Mouse (Mus musculus) MEL (cell line): Measurements from ENCODE around the gene Necab3. TPM values are rescaled to one million over a fixed set of nuclear protein-coding genes. Genes with fewer than 3 reads are reported as not detected.

Experiments
- DNase-seq: peaks from one replicate; pipeline ENCODE4 v3.0.0; 2011; ENCODE audit warnings: low read depth, low spot score
- H3K27ac ChIP-seq: 2 replicates; pipeline ENCODE4 v1.5.1; 2012; ENCODE audit warnings: low read depth, mild to moderate bottlenecking, control low read depth, low read length, moderate library complexity; ENCODE audit not compliant: control insufficient read depth
- H3K27me3 ChIP-seq, 2 experiments: fragments of 150-350 bp in 1 of 2; sonication (generic) in 1 of 2; 2 replicates each; pipeline ENCODE4 v1.6.1; 2012; ENCODE audit warnings: low read length in 2 of 2, mild to moderate bottlenecking in 2 of 2, improper control_type of control experiment in 1 of 2, moderate library complexity in 1 of 2; ENCODE audit not compliant: insufficient read depth in 2 of 2, control insufficient read depth in 1 of 2
- H3K36me3 ChIP-seq, 2 experiments: 2 replicates each; pipeline ENCODE4 v1.6.1; 2012 to 2014; ENCODE audit warnings: low read length in 2 of 2, improper control_type of control experiment in 1 of 2, inconsistent platforms in 1 of 2, mild to moderate bottlenecking in 1 of 2; ENCODE audit not compliant: insufficient read depth in 2 of 2, control insufficient read depth in 1 of 2
- H3K4me1 ChIP-seq, 2 experiments: fragments of 150-350 bp in 1 of 2; sonication (generic) in 1 of 2; 2 replicates each; pipeline ENCODE4 v1.6.1; 2012; ENCODE audit warnings: low read length in 2 of 2, improper control_type of control experiment in 1 of 2, mild to moderate bottlenecking in 1 of 2; ENCODE audit not compliant: insufficient read depth in 2 of 2, control insufficient read depth in 1 of 2
- H3K4me3 ChIP-seq, 2 experiments: fragments of 150-350 bp in 1 of 2; sonication (generic) in 1 of 2; 2 replicates each; pipeline ENCODE4 v1.5.1; 2012; ENCODE audit warnings: low read depth in 2 of 2, low read length in 2 of 2, mild to moderate bottlenecking in 2 of 2, moderate library complexity in 2 of 2, control low read depth in 1 of 2, improper control_type of control experiment in 1 of 2; ENCODE audit not compliant: control insufficient read depth in 1 of 2, insufficient read depth in 1 of 2
- H3K79me2 ChIP-seq: 2 replicates; pipeline ENCODE4 v1.6.1; 2012; ENCODE audit warnings: mild to moderate bottlenecking, low read length, moderate library complexity; ENCODE audit not compliant: control insufficient read depth, poor library complexity, insufficient read depth
- H3K9ac ChIP-seq: 2 replicates; pipeline ENCODE4 v1.6.1; 2012; ENCODE audit warnings: low read depth, mild to moderate bottlenecking, control low read depth, low read length, moderate library complexity; ENCODE audit not compliant: control insufficient read depth, poor library complexity, severe bottlenecking
- H3K9me3 ChIP-seq: fragments of 150-350 bp; sonication (generic); replicated peaks from 2 replicates; pipeline ENCODE4 v1.6.1; 2012; ENCODE audit warnings: mild to moderate bottlenecking, low read length, improper control_type of control experiment, moderate library complexity; ENCODE audit not compliant: insufficient read depth
- CHD1 ChIP-seq: IDR thresholded peaks from 2 replicates; pipeline ENCODE4 v1.6.1; 2012; ENCODE audit warnings: low read depth, mild to moderate bottlenecking, inconsistent platforms, low read length, improper control_type of control experiment
- ELF1 ChIP-seq: IDR thresholded peaks from 2 replicates; pipeline ENCODE4 v1.6.1; 2014; ENCODE audit warnings: low read depth, mild to moderate bottlenecking, inconsistent platforms, low read length, improper control_type of control experiment, moderate library complexity
- EP300 ChIP-seq, 2 experiments: IDR thresholded peaks; 2 replicates each; pipeline ENCODE4 v1.6.1; 2011; ENCODE audit warnings: improper control_type of control experiment in 2 of 2, low read length in 2 of 2, low read depth in 1 of 2, mild to moderate bottlenecking in 1 of 2
- GATA1 ChIP-seq: IDR thresholded peaks from 2 replicates; pipeline ENCODE4 v1.6.1; 2011; ENCODE audit warnings: low read depth, low read length, improper control_type of control experiment
- MAFK ChIP-seq: IDR thresholded peaks from 2 replicates; pipeline ENCODE4 v1.6.1; 2011; ENCODE audit warnings: low read depth, mild to moderate bottlenecking, low read length, improper control_type of control experiment, borderline replicate concordance
- MAZ ChIP-seq: IDR thresholded peaks from 2 replicates; pipeline ENCODE4 v1.6.1; 2012; ENCODE audit warnings: low read depth, mild to moderate bottlenecking, inconsistent platforms, low read length, improper control_type of control experiment
- MYB ChIP-seq: IDR thresholded peaks from 2 replicates; pipeline ENCODE4 v1.6.1; 2011; ENCODE audit warnings: mild to moderate bottlenecking, low read depth, low read length, improper control_type of control experiment
- MYC ChIP-seq: IDR thresholded peaks from 2 replicates; pipeline ENCODE4 v1.6.1; 2011; ENCODE audit warnings: low read depth, mild to moderate bottlenecking, low read length, improper control_type of control experiment, moderate library complexity
- POLR2AphosphoS2 ChIP-seq: IDR thresholded peaks from 2 replicates; pipeline ENCODE4 v1.6.1; 2011; ENCODE audit warnings: low read length, improper control_type of control experiment
- SIN3A ChIP-seq: IDR thresholded peaks from 2 replicates; pipeline ENCODE4 v1.6.1; 2012; ENCODE audit warnings: low read length, improper control_type of control experiment, inconsistent platforms
- TCF12 ChIP-seq: IDR thresholded peaks from 2 replicates; pipeline ENCODE4 v1.6.1; 2014; ENCODE audit warnings: low read depth, mild to moderate bottlenecking, inconsistent platforms, low read length, improper control_type of control experiment, moderate library complexity
- polyA plus RNA-seq, 2 experiments: library from polyadenylated mRNA; stranded (reverse) in 1 of 2; unstranded in 1 of 2; fragments of >175 nt in 1 of 2; fragments of >200 nt in 1 of 2; gene quantifications; 2 replicates each; pipeline versions ENCODE4 v1.2.1 to v1.2.4; 2012; ENCODE audit warnings: low replicate concordance in 2 of 2, low read depth in 1 of 2; ENCODE audit not compliant: insufficient read length in 2 of 2, insufficient read depth in 1 of 2, missing spikeins in 1 of 2
- total RNA-seq: library from RNA; depleted of rRNA; stranded (reverse); fragments of 300-350 nt; gene quantifications from 2 replicates; pipeline ENCODE4 v1.2.3, GENCODE M21; 2012

Gene Necab3
- total and polyA plus RNA-seq, 3 experiments: 4.0 to 12.1 TPM; not detected in 1

DNA sequence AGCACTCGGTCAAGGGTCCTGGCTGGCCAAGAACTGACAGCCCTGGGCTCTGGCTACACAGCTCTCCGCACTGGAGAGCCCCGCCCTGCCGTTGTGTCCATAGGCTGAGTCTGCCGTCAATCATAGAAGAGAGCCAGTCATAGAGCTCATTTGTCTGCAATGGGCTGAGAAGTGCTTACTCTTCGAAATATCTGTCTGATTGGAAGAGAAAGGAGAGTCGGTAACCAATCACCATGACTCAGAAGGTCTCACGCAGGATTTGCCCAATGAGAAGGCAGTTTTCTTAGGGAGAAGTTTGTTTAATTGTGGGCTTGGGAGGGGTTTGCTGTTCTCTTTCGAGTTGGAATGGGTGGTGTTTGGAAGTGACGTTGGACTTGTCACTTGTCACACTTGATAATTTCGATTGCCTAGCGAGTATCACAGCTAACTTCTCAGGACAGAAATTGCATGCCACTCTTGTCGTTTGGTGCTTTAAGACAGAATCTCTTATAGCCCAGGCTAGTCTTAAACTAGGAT, 45.0 kb upstream of the Necab3 start, which contains the start of gene Pxmp4 (continued):
- TF ChIP-seq MAZ: no peak; the same call in 1 of the 2 replicates
- 0 out of 4 replicates have a peak, but pooled peaks of 1 of the 2 experiments have one; percentile 20 for TF ChIP-seq EP300 (IDR thresholded peaks at IDR 0.05; ENCODE audit: low read depth in 1 of 2, low read length in 2 of 2)
- TF ChIP-seq MYC: no peak; the same call in 1 of the 2 replicates
- TF ChIP-seq GATA1: peak; percentile 19; the same call in 1 of the 2 replicates

DNA sequence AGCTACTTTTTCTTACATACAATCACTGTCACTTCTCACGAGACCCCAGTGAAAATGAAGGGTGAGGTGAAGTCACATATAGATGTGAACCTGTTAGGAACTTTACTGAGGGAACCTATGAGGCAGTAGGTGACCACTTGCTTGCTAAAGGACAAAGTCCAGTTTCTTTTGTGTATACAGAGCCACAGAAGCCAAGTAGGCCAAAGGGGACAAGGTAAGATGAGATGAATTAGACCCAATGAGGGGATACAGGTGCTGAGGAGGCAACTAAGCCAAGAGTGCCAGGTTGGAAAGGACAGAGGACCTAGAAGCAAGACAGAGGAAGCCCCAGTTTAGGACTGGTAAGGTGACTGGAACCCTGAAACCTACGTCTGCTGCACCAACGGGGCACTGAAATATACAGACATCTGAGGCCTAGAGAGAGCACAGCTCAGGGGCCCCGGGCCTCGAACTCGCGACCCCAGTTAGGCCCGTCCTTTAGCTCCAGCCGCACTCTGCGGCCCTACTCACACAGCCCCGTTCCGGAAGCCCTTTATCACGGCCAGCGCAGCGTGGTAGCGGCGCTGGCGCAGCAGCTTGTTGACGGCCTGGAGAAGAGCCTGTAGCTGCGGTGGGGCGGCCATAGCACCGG, 44.4 kb upstream of the Necab3 start:
- no peak for TF ChIP-seq MAFK
- TF ChIP-seq POLR2AphosphoS2: no peak
- 0 out of 2 replicates have a peak, but pooled peaks have one; percentile 6 for TF ChIP-seq TCF12
- TF ChIP-seq ELF1: peak; percentile 42; the same call in 1 of the 2 replicates
- Histone ChIP-seq H3K9me3 (no peaks in the 10 kb centered on the region), H3K4me3 (peak overlapping the region; percentile 90 to 91), H3K4me1 (peaks cover 2 to 3% of the 10 kb centered on the region in 2 experiments; a peak in 2 of 4 replicates), H3K27me3 (no peaks in the 10 kb centered on the region), H3K27ac (no peak overlapping the region), H3K79me2 (peaks cover 1% of the 10 kb centered on the region; the same call in 1 of the 2 replicates), H3K9ac (peak overlapping the region; percentile 82), H3K36me3 (peaks cover 0 to 3% of the 10 kb centered on the region in 2 experiments; a peak in 1 of 4 replicates)
- DNase-seq: no peak

DNA sequence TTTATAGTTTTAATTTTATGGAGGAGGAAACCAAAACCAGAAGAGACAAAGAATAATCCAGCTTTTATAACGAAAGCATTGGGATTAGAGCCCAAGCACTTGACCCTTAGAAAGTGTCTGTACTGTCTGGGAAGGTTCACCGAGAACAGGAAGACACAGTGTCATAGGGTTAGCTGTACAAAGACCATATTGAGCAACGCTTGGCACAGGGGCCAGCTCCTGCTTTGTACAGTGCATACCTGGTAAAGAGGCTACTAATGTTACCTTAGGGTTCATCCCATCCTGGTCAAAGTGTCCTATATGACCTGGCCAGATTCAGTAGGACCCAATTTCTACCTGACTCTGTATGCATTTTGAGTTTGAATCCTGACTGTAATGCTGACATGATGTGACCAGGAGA, 42.6 kb upstream of the Necab3 start:
- Histone ChIP-seq H3K27ac (no peak overlapping the region), H3K4me3 (no peak overlapping the region), H3K4me1 (peaks cover 2 to 3% of the 10 kb centered on the region in 2 experiments; a peak in 2 of 4 replicates), H3K27me3 (no peaks in the 10 kb centered on the region), H3K9ac (no peak overlapping the region), H3K36me3 (peaks cover 0 to 3% of the 10 kb centered on the region in 2 experiments; a peak in 1 of 4 replicates), H3K9me3 (no peaks in the 10 kb centered on the region)
- no peak for TF ChIP-seq CHD1
- no peak for TF ChIP-seq MYB
- no peak for TF ChIP-seq SIN3A
- TF ChIP-seq, all 39 proteins: peak for 0
- DNase-seq: no peak
- peaks cover 1% of the 10 kb centered on the region; the same call in 1 of the 2 replicates for H3K79me2 ChIP-seq
